ENCODE assay signal across 1 mouse cellular context in the genomic region with DNA sequence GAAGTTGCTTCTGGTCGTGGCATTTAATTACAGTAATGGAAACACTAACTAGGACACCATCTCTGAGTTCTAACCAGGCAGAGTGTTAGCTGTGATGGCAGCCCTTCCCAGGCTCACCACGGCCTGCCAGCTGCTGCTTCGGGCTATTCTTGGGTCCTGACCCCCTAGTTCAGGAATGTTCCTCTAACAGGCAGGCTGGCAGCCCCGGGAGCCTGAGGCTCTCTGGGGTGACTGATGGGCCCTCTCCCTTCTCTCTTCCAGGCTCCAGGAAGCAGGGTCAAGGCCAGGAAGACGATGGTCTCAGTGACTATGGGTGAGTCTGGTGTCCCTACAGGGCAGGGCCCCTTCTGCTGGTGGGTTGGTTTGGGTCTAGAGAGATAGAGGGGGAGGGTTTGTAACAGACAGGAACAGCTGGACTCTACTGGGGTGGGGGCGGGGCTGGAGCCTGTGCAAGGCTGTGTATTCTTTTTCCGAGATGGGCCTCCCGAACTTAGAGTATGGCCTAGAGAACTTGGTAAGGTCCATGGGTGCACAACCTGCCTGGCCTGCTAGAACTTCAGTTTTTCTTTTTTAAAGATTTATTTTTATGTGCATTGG.
TF ChIP-seq lines count a peak whose summit lies in the region.

No protein-coding gene starts in this region.

TF ChIP-seq in myocyte, 11 proteins besides CTCF, POLR2A, EP300 and RAD21 (continued from another document):
- TF ChIP-seq POLR2AphosphoS2 (IDR thresholded peaks at IDR 0.05; ENCODE audit: insufficient read length, low read depth) = peak; percentile 29
